Mouse (Mus musculus) stomach, postnatal 0 days (tissue): ENCODE results near the gene 4933430I17Rik.

ENCODE experiments used
- CTCF ChIP-seq: IDR thresholded peaks from 2 replicates; pipeline ENCODE4 v1.5.1; 2016; ENCODE audit warnings: antibody characterized with exemption, low read depth, mild to moderate bottlenecking, moderate library complexity
- EP300 ChIP-seq: optimal IDR thresholded peaks from 2 replicates; pipeline ENCODE3; 2016; ENCODE audit warnings: antibody characterized with exemption

GRCm38 (mm10) chr4:62487914-62488313 is 37.3 kb upstream of the 4933430I17Rik start:
- no peak for TF ChIP-seq EP300
- TF ChIP-seq CTCF, result no peak
